Mouse (Mus musculus) embryo, embryonic 10.5 days (tissue): ENCODE data around the gene Lgsn.

ENCODE experiments used
- DNase-seq: peaks from one replicate; pipeline ENCODE4 v3.0.0-alpha.2; 2015; ENCODE audit warnings: low spot score

The Lgsn gene

DNA sequence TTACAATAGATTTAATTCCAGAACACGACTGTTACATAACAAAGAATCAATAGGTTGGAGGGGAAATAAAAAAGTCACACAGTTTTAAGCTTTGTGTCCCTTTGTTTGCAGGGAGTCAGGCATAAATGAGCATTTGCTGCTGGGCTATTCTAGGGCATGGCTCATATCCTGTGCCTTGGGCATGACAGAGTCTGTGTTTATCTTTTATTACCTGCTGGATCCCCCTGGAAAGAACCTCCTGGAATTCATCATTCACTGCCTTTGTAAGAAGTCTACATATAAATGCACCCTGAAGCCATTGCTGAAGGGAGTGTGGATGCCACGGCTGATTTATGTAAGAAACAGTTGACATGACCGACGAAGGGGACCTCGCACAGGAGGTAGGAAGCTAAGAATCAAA lies at the start of gene Lgsn:
Gene Lgsn, plus strand, starts transcription at position 301 of the 400 bp plus-strand sequence.
- DNase-seq: no peak

DNA sequence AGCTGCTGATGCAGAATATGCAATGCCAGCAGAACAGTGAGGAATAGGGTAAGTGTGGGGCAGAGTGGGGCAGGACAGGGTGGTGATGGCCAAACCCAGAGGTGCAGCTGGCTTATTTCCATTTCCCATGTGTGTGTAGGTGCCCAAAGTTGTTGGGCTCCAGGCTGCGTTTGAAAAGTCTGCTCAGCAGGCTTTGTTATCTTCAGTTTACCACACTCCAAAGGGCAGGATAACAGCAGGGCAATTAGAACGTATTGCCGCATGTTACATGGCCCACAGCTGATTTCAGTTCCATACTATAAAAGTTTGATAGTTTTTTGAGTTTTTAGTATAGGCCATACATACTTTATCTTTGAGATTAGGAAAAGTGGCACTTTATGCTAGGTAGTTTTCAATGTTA lies 37.8 kb upstream of the Lgsn start:
- no peak for DNase-seq

DNA sequence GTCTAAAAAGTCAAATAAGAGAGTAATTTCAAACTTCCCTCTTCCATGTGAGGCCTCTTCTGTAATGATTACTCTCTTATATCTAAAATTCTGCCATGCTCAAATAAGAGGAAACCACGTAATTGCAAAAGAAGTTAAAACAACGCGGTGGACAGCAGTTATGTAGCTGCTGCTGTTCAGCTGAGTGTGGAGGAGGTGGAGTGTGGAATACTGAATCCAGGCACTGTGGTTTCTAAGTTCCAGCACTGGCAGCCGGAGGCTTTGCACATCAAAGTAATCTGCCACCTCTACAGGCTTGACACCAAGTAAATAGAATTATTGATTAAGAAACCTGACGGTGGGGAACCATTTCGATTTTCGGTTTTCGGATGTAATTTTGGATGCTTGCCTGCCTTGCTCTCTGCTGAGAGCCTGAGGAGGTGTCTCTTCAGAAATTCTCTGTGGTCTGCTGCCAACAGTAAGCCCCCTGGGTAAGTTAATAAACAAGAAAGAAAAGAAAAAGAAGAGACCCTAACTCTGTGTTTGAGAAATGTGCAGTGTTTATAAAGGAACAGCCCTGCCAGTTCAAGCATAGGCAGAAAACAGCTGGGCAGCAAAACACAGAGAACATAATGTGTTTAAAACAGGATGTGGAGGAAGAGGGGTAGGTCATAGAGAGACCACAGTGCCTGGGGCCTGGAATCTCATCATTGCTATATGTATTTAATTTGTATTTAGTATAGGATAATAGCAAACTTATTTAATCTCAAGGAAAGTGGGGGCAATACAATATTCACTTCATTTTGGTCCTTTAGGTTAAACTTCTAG lies 33.7 kb upstream of the Lgsn start:
- no peak for DNase-seq

DNA sequence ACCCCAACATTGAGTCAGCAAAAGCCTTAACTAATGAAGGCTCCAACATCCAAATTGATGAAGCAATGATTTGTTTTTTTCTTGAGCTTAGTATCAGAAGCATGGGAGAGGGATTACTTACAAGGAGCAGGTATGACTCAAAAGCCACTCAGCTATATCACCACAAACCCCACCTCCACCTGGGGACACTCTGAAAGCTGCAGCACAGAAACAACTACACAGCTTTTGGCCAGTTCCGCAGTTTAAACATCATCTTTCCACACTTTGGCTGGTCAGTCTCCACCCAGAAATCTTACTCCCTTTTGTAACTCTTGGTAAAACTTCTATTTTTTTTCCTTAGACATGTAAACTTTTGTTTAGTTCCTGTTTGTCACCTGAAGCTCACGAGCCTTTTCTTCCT lies 32.6 kb upstream of the Lgsn start:
- no peak for DNase-seq

DNA sequence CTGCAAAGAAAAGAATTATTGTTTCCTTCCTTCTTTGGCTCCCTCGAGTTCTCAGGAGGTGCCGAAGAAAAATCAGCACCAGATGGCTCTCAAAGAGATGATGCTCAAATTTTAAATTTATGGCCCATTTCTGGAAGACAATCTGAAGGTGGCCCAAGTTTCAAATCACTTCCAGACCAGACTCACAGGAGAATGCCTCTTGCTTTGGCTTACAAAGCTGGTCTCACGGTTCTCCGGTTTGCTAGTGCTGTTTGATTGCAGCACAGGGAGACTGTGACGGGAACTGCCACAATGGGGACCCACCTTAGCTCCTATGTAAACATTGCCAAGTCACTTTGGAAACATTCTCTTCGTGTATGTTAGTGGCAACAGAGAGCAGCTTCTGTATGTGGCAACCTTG lies 26.5 kb upstream of the Lgsn start:
- peak; percentile 64 for DNase-seq

DNA sequence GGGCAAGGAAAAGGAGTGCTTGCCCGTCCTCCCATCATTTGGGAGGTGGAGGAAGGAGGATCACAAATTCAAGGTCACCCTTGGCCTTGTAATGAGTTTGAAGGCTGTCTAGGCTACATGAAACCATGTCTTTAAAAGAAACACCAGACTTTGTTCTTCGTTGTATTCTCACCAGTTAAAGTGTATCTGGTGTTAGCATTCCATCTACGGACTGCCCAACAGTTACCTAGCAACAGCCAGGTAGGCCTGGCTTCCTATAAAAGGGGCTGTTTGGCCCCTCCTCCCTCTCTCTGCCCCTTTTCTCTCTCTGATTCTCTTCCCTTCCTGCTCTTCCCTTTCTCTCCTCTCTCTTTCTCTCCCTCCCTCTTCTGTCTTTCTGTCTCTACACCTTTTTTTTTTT lies 25.7 kb upstream of the Lgsn start:
- no peak for DNase-seq

DNA sequence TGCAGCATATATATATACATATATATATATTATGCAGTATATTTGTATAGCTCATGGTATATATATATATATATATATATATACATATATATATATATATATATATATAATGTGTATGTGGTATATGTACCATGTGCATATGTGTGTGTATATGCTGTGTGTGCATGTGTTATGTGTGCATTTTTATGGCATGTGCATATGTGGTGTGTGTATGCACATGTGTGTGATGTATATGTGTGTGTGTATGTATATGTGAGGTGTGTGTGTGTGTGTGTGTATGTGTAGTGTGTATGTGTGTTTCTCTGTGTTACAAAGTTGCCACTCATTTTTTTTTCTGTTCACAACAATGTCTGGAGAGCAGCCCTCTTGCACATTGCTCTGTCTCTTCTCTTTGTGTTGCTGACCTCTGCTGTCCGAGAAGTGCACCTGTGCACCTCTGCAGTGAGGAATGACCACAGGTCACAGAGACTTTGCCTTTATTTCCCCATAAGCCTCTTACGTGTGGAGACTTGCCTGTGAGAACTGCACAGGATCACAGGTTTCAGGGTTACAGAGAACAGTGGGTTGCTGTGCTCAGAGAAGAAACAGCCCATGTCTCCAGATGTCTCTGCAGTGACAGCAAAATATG lies 23.3 kb upstream of the Lgsn start:
- DNase-seq: no peak

DNA sequence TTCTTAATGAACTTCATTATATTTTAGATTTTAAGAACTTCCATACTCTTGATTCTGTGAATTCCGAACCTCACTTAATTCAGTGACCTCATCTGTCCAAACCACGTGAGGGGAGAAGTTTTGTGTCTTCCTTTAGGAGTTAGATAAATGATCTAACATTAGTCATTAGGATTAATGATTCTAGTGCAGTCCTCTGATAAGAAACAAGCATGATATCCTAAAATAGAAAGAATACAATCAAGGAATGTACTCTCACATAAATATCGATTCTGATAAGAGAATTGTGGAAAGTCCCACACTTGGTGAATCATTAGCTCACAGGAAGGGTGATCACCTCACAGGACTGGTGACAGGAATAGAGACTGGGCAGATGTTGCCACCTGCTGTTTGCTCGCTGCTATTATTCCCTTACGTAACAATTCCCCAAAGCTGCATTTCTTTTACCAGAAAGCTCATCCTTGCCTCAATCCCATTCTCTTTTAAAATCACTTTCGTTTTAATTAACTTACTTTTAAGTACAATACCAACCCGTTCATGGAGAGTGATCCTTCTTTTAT lies 22.3 kb upstream of the Lgsn start:
- DNase-seq: peak; percentile 72

DNA sequence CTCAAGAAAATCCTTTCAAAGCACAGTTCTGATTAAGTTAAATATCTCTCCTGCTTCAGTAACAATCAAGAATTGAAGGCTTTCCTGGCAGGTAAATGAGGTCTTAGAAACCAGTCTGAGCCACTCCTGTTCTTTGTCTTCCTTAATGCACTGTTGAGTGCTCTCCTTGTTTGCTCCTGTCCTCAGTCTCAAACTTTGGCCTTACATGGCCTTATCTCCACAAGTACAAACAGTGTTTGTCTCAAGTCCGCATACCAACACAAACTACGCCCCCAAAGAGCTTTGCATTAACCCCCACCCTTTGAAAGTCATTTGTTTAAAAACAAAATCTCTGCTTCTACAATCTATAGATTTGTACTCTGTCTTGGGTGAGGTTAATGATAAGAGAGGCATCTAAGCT lies 20.0 kb upstream of the Lgsn start:
- DNase-seq: no peak

DNA sequence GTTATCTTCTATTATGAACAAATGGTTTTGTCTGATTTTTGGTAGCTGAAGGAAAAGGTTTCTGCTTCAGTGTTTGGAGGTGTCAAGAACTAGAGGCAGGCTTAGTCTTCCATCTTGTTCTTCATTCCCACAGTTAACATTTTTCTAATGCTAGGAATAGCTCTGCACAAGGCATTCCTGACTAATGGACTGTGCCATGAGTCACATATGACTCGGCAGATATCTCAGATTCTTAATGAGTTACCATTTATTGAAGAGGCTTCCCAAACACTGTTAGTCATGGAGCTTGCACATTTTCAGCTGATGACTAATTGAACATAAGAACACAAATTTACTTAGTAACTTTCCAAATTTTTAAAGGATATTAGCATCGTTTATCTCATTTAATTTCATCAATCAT lies 19.3 kb upstream of the Lgsn start:
- no peak for DNase-seq

DNA sequence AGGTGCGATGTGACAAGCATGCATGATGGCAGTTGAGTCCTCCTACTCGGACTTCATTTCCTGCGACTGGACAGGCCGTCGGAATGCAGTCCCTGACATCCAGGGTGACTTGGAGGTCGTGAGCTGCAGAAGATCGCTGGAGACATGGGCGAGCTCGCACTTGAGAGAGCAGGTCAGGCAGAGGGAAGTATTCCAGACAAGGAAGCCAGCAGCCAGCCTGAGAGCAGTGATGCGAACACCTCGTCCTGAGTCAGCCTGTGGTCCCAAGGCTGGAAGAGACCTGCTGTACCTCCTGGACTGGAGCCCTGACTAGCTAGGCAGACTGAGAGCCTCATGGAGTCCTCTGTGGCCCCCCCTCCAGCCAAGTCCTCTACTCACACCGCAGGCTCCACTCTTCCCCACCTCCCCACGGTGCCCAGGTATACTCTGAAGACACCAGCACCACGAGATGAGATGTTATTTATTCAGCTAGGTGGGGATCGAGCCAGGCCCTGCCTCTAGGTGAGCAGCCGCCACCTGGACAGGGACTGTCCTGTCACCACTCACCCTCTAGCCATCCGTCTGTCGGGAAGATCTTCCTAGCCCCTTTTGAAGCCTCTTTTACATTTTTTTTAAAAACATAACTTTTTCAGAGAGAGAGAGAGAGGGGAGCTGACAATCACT lies 11.5 kb upstream of the Lgsn start:
- DNase-seq: no peak

DNA sequence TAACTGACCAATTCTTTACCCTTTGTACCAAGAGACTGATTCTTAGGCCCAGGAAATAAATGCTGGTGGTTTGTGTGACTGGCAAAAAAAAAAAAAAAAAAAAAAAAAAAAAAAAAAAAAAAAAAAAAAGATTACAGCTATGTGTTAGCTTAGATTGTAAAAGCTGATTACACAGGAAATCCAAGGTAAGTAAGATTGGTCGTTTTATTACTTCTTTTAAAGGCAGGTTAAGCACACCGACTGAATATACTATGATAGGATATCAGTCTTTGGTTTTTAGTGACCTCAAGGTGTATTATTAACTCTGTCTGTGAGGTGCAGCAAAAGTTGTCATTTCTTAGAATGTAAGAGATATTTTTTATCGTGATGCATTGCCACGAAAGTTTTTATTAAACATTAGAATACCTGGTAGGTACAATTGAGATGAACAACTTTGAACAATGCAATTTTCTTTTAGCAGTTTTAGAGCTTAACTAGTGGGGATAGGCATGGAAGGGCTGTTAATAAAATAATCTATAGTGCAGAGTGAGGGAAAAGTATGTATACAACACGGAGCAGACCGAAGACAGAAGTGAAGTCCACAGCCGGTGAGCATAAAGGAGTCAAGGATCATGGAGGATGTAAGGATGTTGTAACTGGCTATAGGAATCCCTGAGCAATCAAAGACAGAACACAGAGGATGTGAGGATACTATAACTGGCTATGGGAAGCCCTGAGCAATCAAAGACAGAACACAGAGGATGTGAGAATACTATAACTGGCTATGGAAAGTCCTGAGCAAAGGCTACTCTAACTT lies 10.7 kb upstream of the Lgsn start:
- DNase-seq: no peak

DNA sequence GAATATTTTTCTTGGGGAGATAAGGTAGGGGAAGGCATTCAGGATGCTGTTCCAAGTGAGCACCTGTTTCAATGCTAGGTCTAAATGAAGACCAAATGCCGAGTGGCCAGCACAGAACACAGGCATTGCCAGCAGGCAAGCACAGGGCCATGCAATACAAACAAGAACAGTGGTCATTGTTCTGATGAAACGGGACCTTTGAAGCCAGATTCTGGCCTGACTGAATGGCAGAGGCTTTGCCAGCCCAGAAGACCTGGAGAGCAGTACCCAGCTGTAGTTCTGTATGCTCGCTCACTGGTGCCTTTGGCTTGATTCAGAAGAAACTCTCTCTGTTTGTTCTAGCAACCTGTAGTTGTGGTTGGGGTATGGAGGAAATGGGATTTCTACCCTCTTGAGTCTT lies 800 bp upstream of the Lgsn start:
- DNase-seq: no peak

DNA sequence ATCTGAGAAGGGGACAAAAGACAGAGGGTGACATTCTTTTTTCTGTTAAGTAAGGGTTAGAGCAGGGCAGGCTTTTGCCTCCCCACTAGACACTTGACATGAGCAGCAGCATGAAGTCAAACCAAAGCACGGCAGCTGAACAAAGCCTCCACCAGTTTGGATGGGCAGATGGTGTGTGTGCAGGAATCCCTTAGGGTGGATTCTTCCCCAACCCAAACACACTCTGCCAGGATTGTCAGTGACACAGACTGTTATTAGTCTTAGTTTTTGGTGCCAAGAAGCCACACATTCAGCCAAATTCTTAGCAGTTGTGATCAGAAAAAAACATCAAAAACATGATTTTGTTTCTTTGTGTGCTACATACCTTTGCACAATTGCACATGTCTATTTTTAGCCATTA lies 2.1 kb downstream of the Lgsn start:
- DNase-seq: no peak

DNA sequence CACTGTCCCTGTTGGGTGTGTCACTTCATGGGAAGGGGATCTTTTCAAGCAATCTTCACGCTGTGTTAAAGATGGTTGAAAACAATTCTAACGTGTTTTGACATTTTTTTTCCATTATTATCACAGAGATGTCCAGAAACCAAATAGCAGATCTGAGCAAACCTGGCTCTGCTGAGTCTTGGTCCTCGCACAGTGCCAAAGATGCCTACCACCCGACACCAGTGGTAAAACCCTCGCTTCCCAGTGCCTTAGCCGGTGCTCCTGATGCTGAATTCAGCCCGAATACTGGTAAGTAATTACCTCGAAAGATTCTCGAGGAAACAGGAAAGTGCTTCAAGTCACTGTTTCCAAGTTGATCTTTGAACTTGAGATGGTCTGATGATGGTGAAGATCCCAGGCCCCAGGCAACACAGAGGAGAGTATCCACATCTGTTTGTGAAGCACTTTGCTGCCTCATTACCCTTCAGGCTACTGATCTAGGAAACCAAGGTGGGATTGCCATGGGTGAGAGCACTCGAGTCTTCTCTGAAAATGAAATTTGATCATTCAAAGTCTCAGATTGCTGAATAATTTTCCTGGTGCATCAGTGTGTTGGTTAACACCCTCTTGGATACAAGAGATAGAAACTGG lies 14.2 kb downstream of the Lgsn start:
- DNase-seq: no peak

DNA sequence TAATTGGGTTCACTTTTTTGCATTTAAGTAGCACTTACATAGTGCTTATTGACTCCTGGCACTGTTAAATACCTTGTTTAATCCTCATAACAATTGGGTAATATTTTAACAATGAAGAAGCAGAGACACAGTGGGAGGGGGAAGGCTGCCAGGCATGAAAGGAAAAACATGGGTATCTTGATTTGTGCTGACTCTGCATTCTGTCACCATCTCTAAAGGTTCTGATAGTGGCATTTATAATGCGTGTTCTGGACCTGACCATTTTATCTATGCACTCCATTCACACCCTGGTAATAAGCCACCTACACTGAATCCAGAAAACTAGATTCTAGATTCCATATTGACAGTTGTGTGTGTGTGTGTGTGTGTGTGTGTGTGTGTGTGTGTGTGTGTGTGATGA lies 19.4 kb downstream of the Lgsn start:
- no peak for DNase-seq

DNA sequence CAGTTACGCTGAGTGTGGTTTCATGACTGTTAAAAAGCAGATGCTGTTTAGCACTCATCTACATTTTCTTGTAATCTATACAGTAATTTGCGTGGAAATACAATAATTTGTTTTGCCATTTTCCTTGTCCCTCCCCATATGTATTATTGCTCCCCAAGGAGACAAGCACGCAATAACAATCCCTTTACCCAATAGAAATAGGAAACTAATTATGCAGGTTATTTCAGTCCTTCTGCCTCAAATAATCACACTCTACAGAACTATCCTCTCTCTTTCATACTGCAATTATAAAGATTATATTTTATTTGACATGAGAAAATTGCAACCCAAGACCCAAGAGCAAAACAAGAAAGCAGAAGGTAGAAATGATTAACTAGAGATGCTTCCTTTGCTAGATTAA lies 20.8 kb downstream of the Lgsn start:
- DNase-seq: no peak

DNA sequence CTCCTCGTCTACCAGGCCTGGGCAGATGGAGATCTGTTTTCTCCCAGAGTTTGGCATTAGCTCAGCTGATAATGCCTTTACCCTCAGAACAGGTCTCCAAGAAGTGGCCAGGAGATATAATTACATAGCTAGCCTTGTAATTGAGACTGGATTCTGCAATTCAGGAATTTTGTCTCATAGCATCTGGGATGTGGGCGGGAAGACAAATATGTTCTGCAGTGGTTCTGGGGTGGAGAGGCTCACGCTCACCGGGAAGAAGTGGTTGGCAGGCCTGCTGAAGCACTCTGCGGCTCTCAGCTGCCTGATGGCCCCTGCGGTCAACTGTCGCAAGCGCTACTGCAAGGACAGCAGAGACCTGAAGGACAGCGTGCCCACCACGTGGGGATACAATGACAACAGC lies 27.6 kb downstream of the Lgsn start:
- DNase-seq: no peak

DNA sequence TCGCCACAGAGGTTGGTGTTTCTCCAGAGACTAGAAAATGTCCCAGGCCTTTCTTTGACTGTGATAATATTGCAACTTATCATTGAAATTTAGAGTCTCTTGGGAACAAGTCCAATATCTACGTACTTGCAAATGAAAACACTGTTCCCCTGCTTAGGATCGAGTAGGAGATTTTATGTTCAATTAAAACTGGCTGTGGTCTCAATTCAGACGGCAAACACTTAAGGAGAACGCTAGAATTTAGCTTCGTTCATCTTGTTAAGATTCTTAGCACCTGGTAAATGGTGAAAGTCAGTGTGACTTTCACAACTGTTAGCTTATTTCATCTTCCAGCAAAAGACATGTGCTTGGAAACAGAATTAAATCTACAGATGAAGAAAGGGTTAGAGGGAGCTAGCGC lies 29.1 kb downstream of the Lgsn start:
- no peak for DNase-seq

DNA sequence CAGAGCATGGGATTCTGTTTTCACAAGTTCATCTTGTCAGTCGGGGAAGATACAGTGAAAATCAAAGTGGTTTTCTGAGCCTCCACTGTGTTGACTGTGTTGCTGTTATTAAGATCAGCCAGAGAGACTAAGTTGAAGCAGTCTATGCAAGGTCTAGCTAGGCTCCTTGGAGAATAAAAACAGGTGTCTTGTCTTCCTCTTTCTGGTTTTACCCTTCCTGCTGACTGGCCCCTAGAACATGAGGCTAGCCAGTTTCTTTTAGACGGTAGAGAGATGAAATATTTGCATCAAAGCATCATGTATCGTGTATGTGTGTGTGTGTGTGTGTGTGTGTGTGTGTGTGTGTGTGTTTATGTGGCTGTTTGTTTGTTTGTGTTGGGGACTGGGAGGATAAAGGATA lies 29.6 kb downstream of the Lgsn start:
- DNase-seq: no peak

DNA sequence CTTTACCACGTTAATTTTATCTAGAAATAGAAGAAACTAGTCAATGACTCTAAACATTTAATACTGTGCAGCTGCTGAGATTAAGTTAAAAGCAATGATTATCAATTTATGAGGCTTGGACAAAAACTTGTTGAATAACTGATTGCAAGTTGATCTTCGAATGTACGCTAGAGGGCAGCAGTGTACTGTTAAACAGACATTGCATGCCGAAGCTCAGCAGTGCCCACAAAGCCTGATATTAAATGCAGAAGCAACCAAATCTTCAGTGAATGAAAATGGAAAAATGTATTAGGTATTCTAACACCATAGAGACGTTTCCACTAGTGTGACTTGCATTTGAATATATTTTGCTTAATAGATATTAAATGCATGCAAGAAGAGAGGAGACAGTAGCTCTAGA lies 33.9 kb downstream of the Lgsn start:
- peak; percentile 81 for DNase-seq

DNA sequence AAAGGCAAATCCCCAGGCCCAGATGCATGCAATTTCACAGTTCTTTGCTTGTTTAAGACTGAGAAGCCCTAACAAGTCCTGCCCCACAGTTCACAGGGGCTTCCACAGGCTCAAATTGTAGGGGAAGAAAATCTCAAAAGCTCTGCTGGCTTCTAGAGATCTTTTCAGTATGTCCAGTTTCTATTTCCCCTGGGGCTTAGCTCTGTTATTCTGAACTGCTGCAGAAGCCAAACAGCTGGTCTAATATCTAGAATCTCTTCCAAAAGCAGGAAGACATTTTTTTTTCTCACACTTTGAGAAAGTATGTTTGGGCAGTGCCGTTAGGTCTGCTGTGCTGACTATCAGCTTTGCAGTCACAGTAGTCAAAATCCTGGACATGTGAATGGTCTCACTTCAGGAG lies 38.6 kb downstream of the Lgsn start:
- no peak for DNase-seq
